Mouse (Mus musculus): ENCODE data around the gene Kcnab3. TPM values are rescaled to one million over a fixed set of nuclear protein-coding genes. Genes with fewer than 3 reads are reported as not detected.

Gene Kcnab3
- polyA plus RNA-seq, 1 experiment = not detected

DNA sequence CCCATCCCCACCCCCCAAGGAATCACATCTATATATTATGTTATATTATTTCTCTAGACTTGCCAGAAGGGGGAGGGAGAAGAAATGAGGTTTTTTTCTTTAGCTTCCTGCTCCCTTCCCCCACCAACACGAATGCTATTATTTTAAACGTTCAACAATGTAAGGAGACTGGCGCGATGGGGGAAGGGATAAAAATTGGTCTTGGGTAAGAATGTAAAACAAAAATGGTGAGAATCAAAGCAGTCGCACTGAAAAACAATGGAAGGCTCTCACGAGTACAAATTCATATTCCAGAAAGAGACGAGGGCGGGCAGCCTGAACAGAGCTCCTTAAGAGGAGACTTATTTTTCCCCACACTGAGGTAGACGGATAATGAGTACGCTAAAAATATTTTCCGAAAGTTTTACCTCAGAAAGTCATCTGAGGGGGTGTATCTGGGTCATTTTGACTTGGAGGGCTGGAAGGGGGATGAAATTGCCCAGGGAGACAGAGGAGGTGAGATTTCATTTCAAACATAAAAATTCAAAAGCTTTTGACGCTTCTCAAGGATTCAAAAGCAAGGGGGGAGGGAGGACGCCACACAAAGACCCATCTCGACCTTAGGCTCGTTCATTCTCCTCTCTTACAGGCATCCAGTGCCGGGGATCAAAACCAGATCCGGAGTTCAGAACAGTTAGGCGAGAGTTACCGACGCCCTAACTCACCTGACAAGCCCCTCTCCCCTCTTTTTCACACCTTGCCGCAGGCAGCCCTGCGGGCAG is 41.0 kb downstream of the Kcnab3 start:
- peaks cover 52% of the 10 kb centered on the region for H3K4me1 ChIP-seq (ENCODE audit: control insufficient read depth)
- no peaks in the 10 kb centered on the region for H3K36me3 ChIP-seq (ENCODE audit: control insufficient read depth)
- H3K9me3 ChIP-seq (ENCODE audit: control insufficient read depth, low read length) = peaks cover 7% of the 10 kb centered on the region; the same call in 1 of the 2 replicates
- H3K27me3 ChIP-seq (ENCODE audit: control insufficient read depth) = peaks cover 80% of the 10 kb centered on the region
- peak overlapping the region; percentile 36 for H3K4me3 ChIP-seq (replicated peaks)
- TF ChIP-seq GATA1 (IDR thresholded peaks at IDR 0.05; ENCODE audit: low read length) (no peak), TAL1 (IDR thresholded peaks at IDR 0.05; ENCODE audit: low read length) (no peak)

DNA sequence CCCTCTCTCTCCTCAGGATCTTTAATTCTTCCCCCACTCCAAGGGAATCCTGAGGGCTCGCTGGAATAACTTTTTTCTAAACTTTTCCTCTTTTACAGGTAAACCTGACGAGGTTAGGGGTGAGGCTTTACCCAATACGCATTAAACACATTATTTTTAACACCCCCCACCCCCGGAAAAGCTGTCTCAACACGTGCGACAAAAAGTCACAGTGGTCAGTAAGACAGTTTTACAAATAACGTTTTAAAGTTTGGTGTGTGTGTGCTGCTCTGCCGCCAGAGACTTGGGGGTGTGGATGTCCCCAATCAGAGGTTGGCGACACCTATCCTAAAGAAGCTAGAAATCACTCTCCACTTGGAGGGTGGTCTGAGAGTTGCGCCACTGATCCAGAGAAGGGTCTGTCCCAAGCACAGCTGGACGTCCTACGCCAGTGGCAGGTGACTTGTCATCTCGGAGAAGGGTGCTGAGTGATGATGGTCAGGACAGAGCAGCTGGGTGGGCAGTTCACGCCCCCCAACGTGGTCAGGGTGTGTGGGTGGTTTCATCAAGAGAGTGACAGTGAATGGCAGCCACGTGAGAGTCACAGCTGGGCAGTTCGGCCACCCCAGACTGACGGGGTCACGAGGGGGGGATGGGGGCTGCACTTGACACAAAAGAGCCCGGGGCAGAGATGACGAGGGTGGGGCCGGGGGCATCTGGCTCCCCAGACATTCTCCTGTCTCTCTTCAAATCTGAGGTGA is 41.7 kb downstream of the Kcnab3 start:
- TF ChIP-seq TAL1 (IDR thresholded peaks at IDR 0.05; ENCODE audit: low read length) = no peak
- no peak for TF ChIP-seq GATA1 (IDR thresholded peaks at IDR 0.05; ENCODE audit: low read length)
- H3K27me3 ChIP-seq (ENCODE audit: control insufficient read depth) = peaks cover 85% of the 10 kb centered on the region
- peaks cover 59% of the 10 kb centered on the region for H3K4me1 ChIP-seq (ENCODE audit: control insufficient read depth)
- no peaks in the 10 kb centered on the region for H3K36me3 ChIP-seq (ENCODE audit: control insufficient read depth)
- H3K4me3 ChIP-seq (replicated peaks) = peak overlapping the region; percentile 67
- peaks cover 7% of the 10 kb centered on the region; the same call in 1 of the 2 replicates for H3K9me3 ChIP-seq (ENCODE audit: control insufficient read depth, low read length)

DNA sequence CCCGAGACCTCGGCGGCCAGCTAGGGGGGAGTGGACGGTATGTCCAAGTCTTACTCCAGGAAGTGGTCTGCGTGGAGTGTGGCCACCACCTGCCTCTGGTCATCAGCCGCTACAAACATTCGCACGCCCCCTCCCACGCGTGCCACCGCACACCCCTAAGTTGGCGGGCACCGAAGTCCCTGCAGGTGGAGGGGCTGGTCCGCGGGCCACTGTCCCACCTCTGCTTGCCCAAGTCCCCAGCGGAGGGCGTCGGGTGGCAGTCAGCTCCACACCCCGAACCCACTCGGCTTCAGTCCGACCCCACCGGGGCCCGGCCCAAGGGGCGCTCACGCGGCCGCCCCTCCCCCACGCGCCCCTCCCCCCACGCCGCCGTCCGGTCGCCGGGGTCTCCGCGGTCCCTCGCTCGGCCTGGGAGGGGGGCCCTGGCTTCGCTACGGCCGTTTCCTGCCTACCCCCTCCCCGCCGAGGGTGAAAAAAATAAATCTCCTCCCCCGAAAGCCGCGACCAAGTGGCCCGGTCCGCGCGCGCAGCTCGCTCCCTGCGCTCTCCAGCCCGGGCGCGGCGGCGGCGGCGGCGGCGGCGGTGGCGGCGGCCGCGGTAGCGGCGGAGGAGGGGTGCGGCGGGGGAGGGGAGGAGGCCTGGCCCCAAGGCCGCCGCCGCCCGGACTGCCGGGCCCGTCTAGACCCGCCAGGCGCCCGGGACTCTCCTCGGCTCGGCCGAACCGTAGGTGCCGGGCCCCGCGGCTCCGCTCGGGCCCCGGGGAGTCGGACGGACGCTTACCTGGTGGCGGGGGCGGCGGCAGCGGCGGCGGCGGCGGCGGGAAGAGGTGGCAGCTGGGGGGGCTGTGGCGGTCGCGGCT is 42.5 kb downstream of the Kcnab3 start:
- Histone ChIP-seq H3K36me3 (ENCODE audit: control insufficient read depth) (no peaks in the 10 kb centered on the region; the same call in 1 of the 2 replicates), H3K9me3 (ENCODE audit: control insufficient read depth, low read length) (peaks cover 7% of the 10 kb centered on the region; the same call in 1 of the 2 replicates), H3K27me3 (ENCODE audit: control insufficient read depth) (peaks cover 85% of the 10 kb centered on the region), H3K4me1 (ENCODE audit: control insufficient read depth) (peaks cover 67% of the 10 kb centered on the region), H3K4me3 (replicated peaks) (peak overlapping the region; percentile 67)
- TF ChIP-seq TAL1 (IDR thresholded peaks at IDR 0.05; ENCODE audit: low read length) (no peak), GATA1 (IDR thresholded peaks at IDR 0.05; ENCODE audit: low read length) (no peak)

DNA sequence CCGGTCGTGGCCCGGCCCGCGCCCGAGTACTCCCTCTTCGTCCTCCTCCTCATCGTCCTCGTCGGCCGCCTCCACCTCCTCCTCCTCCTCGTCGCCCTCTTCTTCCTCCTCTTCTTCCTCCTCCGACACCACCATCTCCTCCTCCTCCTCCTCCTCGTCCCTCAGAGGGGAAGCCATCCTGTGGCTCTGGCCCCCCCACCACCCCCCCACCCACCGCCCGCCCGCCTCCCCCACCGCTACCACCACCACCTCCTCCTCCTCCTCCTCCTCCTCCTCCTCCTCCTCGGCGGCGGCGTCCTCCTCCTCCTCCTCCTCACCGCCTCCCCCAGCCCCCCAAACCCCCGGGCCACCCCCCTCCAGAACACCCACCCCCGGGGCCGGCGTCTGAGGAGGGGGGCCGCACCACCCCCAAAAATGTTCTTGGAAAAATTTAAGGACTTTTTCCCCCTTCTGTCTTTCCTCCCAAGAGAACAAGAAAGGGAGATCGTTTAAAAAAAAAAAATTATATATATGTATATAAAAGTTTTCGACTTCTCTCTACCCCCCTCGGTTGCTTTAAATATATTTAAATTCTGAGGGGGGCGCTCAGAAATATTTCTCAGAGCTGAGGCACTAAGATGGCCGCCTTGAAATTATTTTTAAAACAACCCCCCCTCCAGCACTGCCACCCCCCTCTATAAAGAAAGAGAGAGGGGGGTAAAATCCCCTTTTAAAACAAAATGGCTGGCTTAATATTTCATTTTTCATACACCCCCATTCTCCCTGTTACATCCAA is 43.3 kb downstream of the Kcnab3 start, which contains the start of gene Chd3:
Gene Chd3, minus strand, starts transcription at position 192 of the 775 bp plus-strand sequence.
- Histone ChIP-seq H3K4me3 (replicated peaks) (peak within 1 kb of the TSS; percentile 67), H3K4me1 (ENCODE audit: control insufficient read depth) (peaks cover 76% of the 10 kb centered on the region), H3K9me3 (ENCODE audit: control insufficient read depth, low read length) (peaks cover 7% of the 10 kb centered on the region; the same call in 1 of the 2 replicates), H3K36me3 (ENCODE audit: control insufficient read depth) (peaks cover 2% of the 10 kb centered on the region; the same call in 1 of the 2 replicates), H3K27me3 (ENCODE audit: control insufficient read depth) (peaks cover 81% of the 10 kb centered on the region)
- no peak for TF ChIP-seq TAL1 (IDR thresholded peaks at IDR 0.05; ENCODE audit: low read length)
- TF ChIP-seq GATA1 (IDR thresholded peaks at IDR 0.05; ENCODE audit: low read length) = no peak

DNA sequence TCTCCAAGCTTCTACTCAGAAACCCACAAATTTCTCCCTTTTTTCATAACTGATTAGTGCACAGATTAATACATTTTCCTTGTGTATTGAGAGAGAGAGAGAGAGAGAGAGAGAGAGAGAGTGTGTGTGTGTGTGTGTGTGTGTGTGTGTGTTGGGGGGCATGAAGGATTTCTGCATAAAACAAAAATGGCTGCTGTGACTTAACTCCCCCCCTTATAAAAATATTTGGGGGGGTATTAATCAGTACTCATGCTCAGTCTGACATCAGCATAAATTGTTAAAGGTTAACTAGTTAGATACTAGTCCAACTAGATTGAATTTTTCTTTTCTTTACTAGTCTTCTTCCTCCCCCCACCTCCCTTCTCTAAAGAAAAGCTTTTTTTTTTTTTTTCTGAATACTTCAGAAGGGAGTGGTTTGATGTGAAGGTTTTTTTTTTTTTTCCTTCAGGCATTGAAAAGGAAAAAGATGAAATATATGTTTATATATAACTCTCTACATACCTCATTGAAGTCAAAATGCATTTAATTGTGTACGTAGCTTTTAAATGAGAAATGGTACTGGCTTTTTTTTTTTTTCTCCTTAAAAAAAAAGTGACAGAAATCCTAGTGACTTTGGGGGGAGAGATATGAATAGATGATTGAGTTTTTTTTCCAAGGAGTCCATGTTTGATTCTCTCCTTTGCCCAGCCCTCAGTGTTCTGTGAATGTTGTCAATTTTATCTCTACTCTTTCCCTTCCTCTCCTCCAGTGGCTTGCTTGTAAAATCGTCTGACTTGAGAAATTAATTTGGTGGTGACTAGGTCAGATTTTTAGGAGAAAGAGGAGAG is 44.1 kb downstream of the Kcnab3 start:
- H3K27me3 ChIP-seq (ENCODE audit: control insufficient read depth) = peaks cover 73% of the 10 kb centered on the region
- peaks cover 7% of the 10 kb centered on the region; the same call in 1 of the 2 replicates for H3K9me3 ChIP-seq (ENCODE audit: control insufficient read depth, low read length)
- no peak overlapping the region for H3K4me3 ChIP-seq (replicated peaks)

GRCm38 (mm10) chr11:69370817-69371215 is 44.8 kb downstream of the Kcnab3 start:
- H3K9me3 ChIP-seq (ENCODE audit: control insufficient read depth, low read length) = peaks cover 7% of the 10 kb centered on the region; the same call in 1 of the 2 replicates
- no peak overlapping the region for H3K4me3 ChIP-seq (replicated peaks)
- H3K4me1 ChIP-seq (ENCODE audit: control insufficient read depth) = peaks cover 76% of the 10 kb centered on the region
- TF ChIP-seq TAL1 (IDR thresholded peaks at IDR 0.05; ENCODE audit: low read length) = no peak
- no peak for TF ChIP-seq GATA1 (IDR thresholded peaks at IDR 0.05; ENCODE audit: low read length)
- H3K36me3 ChIP-seq (ENCODE audit: control insufficient read depth) = peaks cover 5% of the 10 kb centered on the region; the same call in 1 of the 2 replicates
- peaks cover 67% of the 10 kb centered on the region for H3K27me3 ChIP-seq (ENCODE audit: control insufficient read depth)

More for the DNA sequence above, 44.1 kb downstream of the Kcnab3 start:
- Histone ChIP-seq H3K36me3 (ENCODE audit: control insufficient read depth) (peaks cover 2% of the 10 kb centered on the region; the same call in 1 of the 2 replicates), H3K4me1 (ENCODE audit: control insufficient read depth) (peaks cover 76% of the 10 kb centered on the region)
- no peak for TF ChIP-seq TAL1 (IDR thresholded peaks at IDR 0.05; ENCODE audit: low read length)
- TF ChIP-seq GATA1 (IDR thresholded peaks at IDR 0.05; ENCODE audit: low read length) = no peak

- TF ChIP-seq GATA1 (IDR thresholded peaks at IDR 0.05; ENCODE audit: low read length) = no peak
- TF ChIP-seq TAL1 (IDR thresholded peaks at IDR 0.05; ENCODE audit: low read length) = no peak
- Histone ChIP-seq H3K4me1 (ENCODE audit: control insufficient read depth) (peaks cover 74% of the 10 kb centered on the region), H3K27me3 (ENCODE audit: control insufficient read depth) (peaks cover 59% of the 10 kb centered on the region), H3K9me3 (ENCODE audit: control insufficient read depth, low read length) (peaks cover 7% of the 10 kb centered on the region; the same call in 1 of the 2 replicates), H3K4me3 (replicated peaks) (no peak overlapping the region), H3K36me3 (ENCODE audit: control insufficient read depth) (peaks cover 5% of the 10 kb centered on the region; the same call in 1 of the 2 replicates)
Measured at GRCm38 (mm10) chr11:69371601-69372000, 45.5 kb downstream of the Kcnab3 start.

All from erythroblast, embryonic 14.5 days (primary cell).